Mouse (Mus musculus) megakaryocyte, embryonic 14.5 days (primary cell): Measurements from ENCODE around the gene Ubald2. TPM values are rescaled to one million over a fixed set of nuclear protein-coding genes. Genes with fewer than 3 reads are reported as not detected.
A peak's percentile ranks its signal among the peaks of the same experiment; 100 is the strongest.
"Not testable (repeated sequence)": the region's sequence is repeated elsewhere in the genome, so short reads cannot be mapped to it uniquely, and the experiment has no call there.

ENCODE experiments used
- H3K27me3 ChIP-seq: replicated peaks from 2 replicates; pipeline ENCODE3; 2012; ENCODE audit warnings: inconsistent platforms
- H3K36me3 ChIP-seq: replicated peaks from 2 replicates; pipeline ENCODE3; 2012; ENCODE audit warnings: low read length, inconsistent platforms, mixed read lengths
- H3K4me1 ChIP-seq: 2 replicates; pipeline ENCODE4 v1.6.1; 2012; ENCODE audit warnings: inconsistent platforms
- H3K4me3 ChIP-seq: replicated peaks from 2 replicates; pipeline ENCODE3; 2012; ENCODE audit warnings: moderate library complexity, mild to moderate bottlenecking, inconsistent platforms
- H3K9me3 ChIP-seq: 2 replicates; pipeline ENCODE4 v1.6.1; 2012; ENCODE audit warnings: inconsistent platforms
- FLI1 ChIP-seq: IDR thresholded peaks from 2 replicates; pipeline ENCODE4 v1.6.1; 2012; ENCODE audit warnings: low read length, inconsistent platforms, mixed read lengths
- GATA1 ChIP-seq: IDR thresholded peaks from 3 replicates; pipeline ENCODE4 v1.6.1; 2012; ENCODE audit warnings: mixed read lengths, low read length, inconsistent platforms, borderline replicate concordance
- polyA plus RNA-seq: library from polyadenylated mRNA; stranded (reverse); fragments of >175 nt; gene quantifications from 2 replicates; pipeline ENCODE4 v1.2.3, GENCODE M21; 2012; ENCODE audit warnings: low replicate concordance; ENCODE audit not compliant: insufficient read depth

Gene Ubald2
- polyA plus RNA-seq, 1 experiment: 805 TPM

DNA sequence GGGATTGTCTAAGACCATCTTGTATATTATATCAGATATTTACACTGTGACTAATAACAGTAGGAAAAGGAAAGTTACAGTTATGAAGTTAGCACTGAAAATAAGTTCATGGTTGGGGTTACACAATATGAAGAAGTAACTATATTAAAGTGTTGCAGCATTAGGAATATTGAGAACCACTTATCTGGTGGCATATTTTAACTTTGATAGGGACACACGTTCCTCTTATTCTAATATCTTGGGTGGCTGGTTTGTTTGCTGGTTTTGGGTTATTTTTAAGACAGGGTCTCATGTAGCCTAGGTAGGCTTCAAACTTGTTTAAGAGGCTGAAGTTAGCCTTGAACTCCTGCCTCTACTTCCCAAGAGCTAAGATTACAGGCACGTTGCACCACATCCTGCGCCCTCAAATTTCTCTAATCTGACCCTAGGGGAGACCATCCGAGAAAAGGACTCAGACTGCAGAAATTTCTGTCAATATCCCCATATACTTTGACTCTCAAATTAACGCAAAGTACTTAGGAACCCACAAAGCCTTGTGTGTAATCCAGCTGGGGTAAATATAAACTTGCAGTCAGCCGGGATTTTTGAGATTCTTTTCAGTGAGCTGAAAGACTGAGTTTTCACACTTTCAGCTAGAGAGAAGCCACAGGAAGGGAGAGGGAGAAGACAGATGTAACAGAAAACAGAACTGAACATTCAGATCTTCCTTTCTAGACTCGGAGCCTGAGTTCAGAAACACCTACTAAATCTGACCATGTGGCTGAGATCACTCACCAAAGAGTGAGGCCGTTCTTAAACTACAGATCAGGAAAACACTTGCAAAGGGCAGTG is 36.2 kb upstream of the Ubald2 start:
- no peaks in the 10 kb centered on the region for H3K36me3 ChIP-seq
- peaks cover 38% of the 10 kb centered on the region for H3K27me3 ChIP-seq
- H3K4me3 ChIP-seq: no peak overlapping the region
- no peaks in the 10 kb centered on the region for H3K9me3 ChIP-seq
- TF ChIP-seq FLI1 (no peak), GATA1 (no peak)
- peaks cover 7% of the 10 kb centered on the region for H3K4me1 ChIP-seq

DNA sequence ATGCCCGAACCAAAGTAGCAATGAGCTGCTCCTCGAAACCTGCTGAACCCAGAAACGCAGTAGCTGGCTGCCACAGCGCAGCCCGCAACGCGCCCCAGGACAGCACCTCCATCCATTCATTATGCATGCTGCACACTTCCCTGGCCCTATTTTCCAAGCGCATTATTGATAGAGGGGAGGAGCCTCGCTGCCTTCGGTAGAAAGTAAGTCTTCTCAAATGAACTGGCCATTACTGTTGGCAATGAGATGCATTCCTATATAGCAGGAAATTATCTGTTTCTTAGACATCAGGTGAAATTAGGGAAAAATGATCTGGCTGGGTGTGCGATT is 35.6 kb upstream of the Ubald2 start:
- H3K4me1 ChIP-seq: peaks cover 7% of the 10 kb centered on the region
- no peak overlapping the region for H3K4me3 ChIP-seq
- H3K36me3 ChIP-seq: peaks cover 3% of the 10 kb centered on the region
- H3K9me3 ChIP-seq: peaks cover 5% of the 10 kb centered on the region
- peaks cover 38% of the 10 kb centered on the region for H3K27me3 ChIP-seq
- no peak for TF ChIP-seq GATA1
- no peak for TF ChIP-seq FLI1

DNA sequence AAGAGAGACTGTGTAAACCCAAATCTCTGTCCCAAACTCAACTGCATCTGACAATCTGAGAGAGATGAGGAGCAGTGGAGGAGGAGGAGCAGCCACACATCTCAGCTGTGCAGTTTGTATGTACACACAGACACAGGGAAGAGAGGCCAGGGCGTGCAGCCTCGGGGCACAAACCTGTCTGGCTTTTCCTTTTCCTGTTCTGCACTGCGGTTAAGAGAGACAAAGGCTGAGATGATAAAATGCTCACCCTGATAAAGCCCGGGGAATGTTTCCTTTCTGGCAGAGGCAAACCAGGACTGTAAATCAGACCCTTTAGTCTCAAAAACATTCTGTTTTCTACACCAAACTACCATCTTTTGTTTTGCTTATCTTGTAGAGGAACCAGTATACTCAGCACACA is 33.3 kb upstream of the Ubald2 start:
- peaks cover 32% of the 10 kb centered on the region for H3K27me3 ChIP-seq
- TF ChIP-seq FLI1 (no peak), GATA1 (no peak)
- H3K9me3 ChIP-seq: peaks cover 6% of the 10 kb centered on the region
- peaks cover 7% of the 10 kb centered on the region for H3K4me1 ChIP-seq
- no peak overlapping the region for H3K4me3 ChIP-seq
- peaks cover 3% of the 10 kb centered on the region for H3K36me3 ChIP-seq

DNA sequence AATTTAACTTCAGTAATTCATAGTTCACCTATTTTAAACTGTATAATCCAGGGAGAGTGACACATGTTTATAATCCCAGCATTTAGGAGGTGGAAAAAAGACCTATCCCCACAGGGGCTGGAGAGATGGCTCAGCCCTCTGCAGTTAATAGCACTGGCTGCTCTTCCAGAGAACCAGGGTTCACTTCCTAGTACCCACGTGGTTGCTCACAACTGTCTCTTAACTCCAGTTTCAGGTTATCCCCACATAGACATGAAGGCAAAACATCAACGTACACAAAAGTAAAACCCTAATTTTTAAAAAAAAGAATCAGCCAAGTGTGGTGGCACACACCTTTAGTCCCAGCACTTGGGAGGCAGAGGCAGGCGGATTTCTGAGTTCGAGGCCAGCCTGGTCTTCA is 28.3 kb upstream of the Ubald2 start:
- Histone ChIP-seq H3K36me3 (peaks cover 3% of the 10 kb centered on the region), H3K27me3 (peaks cover 5% of the 10 kb centered on the region), H3K9me3 (peaks cover 6% of the 10 kb centered on the region), H3K4me1 (peaks cover 18% of the 10 kb centered on the region), H3K4me3 (no peak overlapping the region)
- TF ChIP-seq FLI1: no peak
- no peak for TF ChIP-seq GATA1

DNA sequence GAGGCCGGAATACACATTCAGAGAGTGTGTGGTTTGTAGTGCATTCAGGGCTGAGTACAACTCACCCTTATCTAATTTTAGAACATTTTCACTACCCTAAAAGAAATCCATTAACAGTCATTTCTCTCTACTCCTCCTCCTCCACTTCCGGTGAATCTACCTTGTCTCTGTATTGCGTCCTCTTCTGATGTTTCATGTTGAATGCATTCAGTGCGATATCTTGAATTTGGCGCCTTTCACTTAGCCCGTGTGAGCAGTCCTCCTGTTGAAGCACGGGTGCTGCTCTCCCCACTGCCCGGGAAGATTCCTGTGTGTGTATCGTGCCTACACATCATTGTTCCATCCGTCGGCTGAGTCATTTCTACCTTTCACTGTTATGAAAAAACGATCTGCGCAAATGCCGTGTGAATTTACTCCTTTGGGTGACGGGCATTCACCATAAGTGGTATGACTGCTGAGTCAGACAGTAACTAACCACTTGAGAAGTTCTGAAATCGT is 27.6 kb upstream of the Ubald2 start:
- peaks cover 6% of the 10 kb centered on the region for H3K9me3 ChIP-seq
- H3K4me3 ChIP-seq: no peak overlapping the region
- H3K36me3 ChIP-seq: peaks cover 3% of the 10 kb centered on the region
- peaks cover 11% of the 10 kb centered on the region for H3K27me3 ChIP-seq
- no peak for TF ChIP-seq FLI1
- TF ChIP-seq GATA1: no peak
- H3K4me1 ChIP-seq: peaks cover 15% of the 10 kb centered on the region

DNA sequence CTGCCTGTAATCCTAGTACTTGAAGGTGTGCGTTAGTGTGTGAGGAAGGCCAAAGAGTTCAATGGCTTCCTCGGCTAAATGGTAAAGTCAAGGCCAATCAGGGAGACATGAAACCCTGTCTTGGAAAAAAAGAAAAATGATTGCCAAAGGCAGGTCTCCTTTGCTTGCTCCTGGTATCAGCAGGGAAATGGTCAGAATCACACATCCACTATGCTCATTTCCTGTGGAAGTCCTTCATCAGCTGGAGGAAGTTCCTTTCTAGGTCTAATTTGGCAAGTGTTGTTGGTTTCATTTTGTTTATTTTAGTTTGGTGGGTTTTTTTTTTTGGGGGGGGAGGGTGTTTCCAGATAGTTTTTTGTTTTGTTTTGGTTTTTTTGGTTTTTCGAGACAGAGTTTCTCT is 24.9 kb upstream of the Ubald2 start:
- TF ChIP-seq FLI1: no peak
- TF ChIP-seq GATA1: no peak
- Histone ChIP-seq H3K36me3 (no peaks in the 10 kb centered on the region), H3K4me3 (no peak overlapping the region), H3K4me1 (peaks cover 36% of the 10 kb centered on the region), H3K27me3 (peaks cover 31% of the 10 kb centered on the region), H3K9me3 (no peaks in the 10 kb centered on the region)

DNA sequence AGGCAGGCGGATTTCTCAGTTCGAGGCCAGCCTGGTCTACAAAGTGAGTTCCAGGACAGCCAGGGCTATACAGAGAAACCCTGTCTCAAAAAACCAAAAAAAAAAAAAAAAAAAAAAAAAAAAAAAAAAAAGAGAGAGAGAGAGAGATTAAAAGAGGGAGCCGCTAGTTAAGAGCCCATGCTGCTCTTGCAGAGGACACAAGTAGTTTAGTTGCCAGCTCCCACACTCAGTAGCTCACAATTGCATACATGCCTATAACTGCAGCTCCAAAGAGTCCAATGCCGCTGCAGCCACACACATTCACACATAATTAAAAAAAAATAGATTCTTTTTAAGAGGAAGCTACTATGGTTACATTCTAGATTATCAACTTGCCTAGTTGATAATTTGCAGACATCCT is 23.5 kb upstream of the Ubald2 start:
- H3K36me3 ChIP-seq, H3K9me3 ChIP-seq, H3K4me3 ChIP-seq: not testable (repeated sequence)
- Histone ChIP-seq H3K4me1 (peaks cover 40% of the 10 kb centered on the region), H3K27me3 (peaks cover 40% of the 10 kb centered on the region)

DNA sequence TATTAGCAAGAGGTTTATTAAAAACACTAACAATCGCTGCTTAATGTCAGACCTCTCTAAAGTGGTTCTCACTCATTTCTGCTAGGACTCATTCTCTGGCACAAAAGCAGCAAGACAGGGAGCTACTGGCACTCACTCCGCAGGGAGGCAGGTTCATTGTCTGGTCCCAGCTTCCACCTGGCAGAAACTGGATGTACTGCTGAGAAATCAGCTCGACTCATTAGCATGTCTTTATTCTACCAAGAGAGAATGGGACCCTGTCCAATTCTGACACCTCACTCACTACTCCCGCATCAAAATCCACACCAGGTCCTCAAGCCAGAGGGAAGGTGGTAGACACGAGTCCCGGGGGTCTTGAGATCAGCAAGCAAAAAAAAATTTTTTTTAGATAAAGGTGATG is 22.3 kb upstream of the Ubald2 start:
- Histone ChIP-seq H3K4me1 (peaks cover 44% of the 10 kb centered on the region), H3K36me3 (no peaks in the 10 kb centered on the region), H3K27me3 (peaks cover 40% of the 10 kb centered on the region), H3K4me3 (no peak overlapping the region), H3K9me3 (no peaks in the 10 kb centered on the region)
- no peak for TF ChIP-seq FLI1
- TF ChIP-seq GATA1: no peak

DNA sequence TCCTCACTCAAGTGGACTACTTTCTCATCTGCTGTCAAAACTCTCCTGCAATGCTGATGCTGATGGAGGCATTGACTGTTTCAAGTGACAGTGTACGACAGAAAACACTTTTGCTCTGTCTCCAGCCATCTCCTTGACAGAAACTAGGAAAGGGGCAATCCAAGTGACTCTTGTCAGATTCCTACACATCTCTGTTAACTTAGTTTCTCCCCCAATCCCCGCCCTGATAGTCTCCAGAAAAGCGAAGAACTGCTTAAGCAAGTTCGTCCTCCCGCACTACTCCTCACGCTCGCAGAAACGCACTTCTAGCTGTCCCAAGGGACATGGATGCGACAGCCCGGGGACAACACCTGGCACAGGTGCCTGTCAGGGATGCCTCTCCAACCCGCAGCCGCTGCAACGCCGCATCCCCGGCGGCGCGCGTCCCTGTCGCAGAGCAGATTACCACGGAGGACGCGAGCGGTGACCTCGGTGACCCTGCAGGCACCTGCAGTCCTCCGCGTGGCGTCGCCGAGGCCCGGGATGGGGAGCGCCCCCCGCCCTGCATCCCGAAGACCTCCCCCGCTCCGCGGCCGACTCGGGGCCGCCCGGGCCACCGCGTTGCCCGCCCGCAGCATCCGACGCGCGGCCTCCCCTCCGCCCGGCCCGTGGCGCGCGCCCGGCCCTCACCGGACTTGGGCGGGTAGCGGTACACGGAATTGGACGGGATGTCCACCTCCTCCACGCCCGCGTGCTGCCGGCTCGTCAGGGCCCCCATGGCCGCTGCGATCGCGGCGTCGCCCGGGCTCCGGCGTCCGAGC is 21.7 kb upstream of the Ubald2 start:
- H3K36me3 ChIP-seq: peaks cover 2% of the 10 kb centered on the region
- no peak for TF ChIP-seq FLI1
- TF ChIP-seq GATA1: no peak
- H3K27me3 ChIP-seq: peaks cover 45% of the 10 kb centered on the region
- H3K9me3 ChIP-seq: peaks cover 3% of the 10 kb centered on the region
- H3K4me3 ChIP-seq: peak overlapping the region; percentile 93
- H3K4me1 ChIP-seq: peaks cover 47% of the 10 kb centered on the region

DNA sequence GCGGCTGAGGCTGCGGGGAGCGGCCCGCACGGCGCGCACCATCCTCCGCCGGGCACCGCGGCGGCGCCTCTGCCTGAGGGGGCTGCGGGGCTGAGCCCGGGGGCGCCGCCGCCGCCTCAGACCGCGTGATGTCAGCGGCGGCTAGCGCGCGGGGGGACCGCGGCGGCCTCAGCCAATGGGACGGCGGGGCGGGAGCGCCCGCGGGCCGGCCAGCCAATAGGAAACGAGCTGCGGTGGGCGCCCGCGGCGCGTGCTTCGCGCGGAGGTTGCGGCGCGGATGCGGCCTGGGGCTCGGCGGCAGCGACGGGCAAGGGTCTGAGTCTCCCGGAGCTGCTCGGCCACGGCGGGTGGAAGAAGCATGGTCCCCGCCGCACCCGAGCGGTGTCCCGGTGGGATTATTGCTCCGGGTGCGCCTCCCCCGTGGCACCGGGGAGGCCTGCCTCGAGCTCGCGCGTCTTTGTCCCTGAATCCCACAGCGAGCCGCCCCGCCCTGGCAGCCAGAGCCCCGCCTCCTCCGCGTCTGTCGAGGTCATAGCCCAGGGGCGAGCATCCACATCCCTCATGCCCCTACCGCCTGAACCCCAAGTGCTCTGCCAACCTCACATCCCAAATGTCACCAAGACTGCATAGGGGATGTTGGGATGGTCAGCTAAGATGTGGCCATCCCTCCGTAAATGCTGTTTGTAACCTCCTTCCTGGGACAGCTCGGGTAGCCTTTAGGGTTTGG is 20.8 kb upstream of the Ubald2 start, which contains the start of gene Rnf157:
Gene Rnf157, minus strand, starts transcription at position 129 of the 727 bp plus-strand sequence.
- peak within 1 kb of the TSS; percentile 93 for H3K4me3 ChIP-seq
- H3K9me3 ChIP-seq: peaks cover 7% of the 10 kb centered on the region
- peaks cover 52% of the 10 kb centered on the region for H3K4me1 ChIP-seq
- TF ChIP-seq GATA1 (no peak), FLI1 (no peak)
- H3K36me3 ChIP-seq: peaks cover 3% of the 10 kb centered on the region
- H3K27me3 ChIP-seq: peaks cover 47% of the 10 kb centered on the region
